In the genomic region with DNA sequence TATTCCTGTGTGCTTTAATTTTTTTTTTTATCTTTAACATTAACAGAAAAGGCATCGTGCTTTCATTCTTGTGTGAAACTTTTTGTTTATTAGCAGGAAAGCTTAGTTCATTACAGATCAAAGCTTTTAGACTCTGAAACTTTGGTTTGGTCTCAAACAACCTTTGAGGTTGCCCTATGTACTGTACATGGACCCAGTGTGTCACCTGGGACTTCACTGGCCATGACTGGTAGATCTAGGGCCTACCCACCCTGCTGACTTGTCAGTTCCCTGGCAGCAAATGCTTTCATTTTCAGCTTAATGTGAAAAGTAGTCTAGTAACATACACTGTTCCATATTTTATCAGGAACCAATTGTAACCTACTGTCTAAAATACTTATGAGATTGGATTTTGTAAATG, we compare ENCODE assay signal across 28 mouse cellular contexts.
"Had no signal": no experiment of that assay in that cellular context is flagged by ENCODE, and none has a peak within 500 bp of the region (broad histone marks: within the 10 kb centered on the region; RNA-seq: fewer than 3 reads in every experiment).

No protein-coding gene starts in this region.

- DNase-seq: cerebellum, adult 2 months; cerebellum, adult 8-10 months; cerebellum, adult 9-10 months; cerebellum, adult 9-11 months; cerebellum, postnatal 10 days; cerebellum, postnatal 14 days; cerebellum, postnatal 25 days; cerebellum, postnatal 36 days; embryo, embryonic 11 days; forebrain, postnatal 0 days; gastrocnemius, adult 2 months; gastrocnemius, postnatal 10 days; gastrocnemius, postnatal 14 days; gastrocnemius, postnatal 25 days; gastrocnemius, postnatal 36 days; heart, adult 11 months; heart, adult 18-20 months had no signal

- H3K36me3 ChIP-seq: embryonic facial prominence, embryonic 15.5 days; forebrain, embryonic 12.5 days; forebrain, embryonic 15.5 days had no signal

- H3K27me3 ChIP-seq: embryonic facial prominence, embryonic 12.5 days; embryonic facial prominence, embryonic 13.5 days; embryonic facial prominence, embryonic 15.5 days; forebrain, embryonic 12.5 days; forebrain, embryonic 13.5 days; forebrain, embryonic 15.5 days had no signal

- H3K9me3 ChIP-seq: embryonic facial prominence, embryonic 10.5 days; embryonic facial prominence, embryonic 12.5 days; embryonic facial prominence, embryonic 13.5 days; embryonic facial prominence, embryonic 15.5 days; forebrain, embryonic 10.5 days; forebrain, embryonic 12.5 days; forebrain, embryonic 13.5 days; forebrain, embryonic 15.5 days had no signal

- H3K9ac ChIP-seq: embryonic facial prominence, embryonic 12.5 days; embryonic facial prominence, embryonic 13.5 days; embryonic facial prominence, embryonic 15.5 days; forebrain, embryonic 12.5 days; forebrain, embryonic 13.5 days; forebrain, embryonic 15.5 days; forebrain, postnatal 0 days had no signal

- H3K4me1 ChIP-seq: embryonic facial prominence, embryonic 10.5 days; embryonic facial prominence, embryonic 12.5 days; embryonic facial prominence, embryonic 13.5 days; embryonic facial prominence, embryonic 15.5 days; forebrain, embryonic 10.5 days; forebrain, embryonic 12.5 days; forebrain, embryonic 13.5 days; forebrain, embryonic 15.5 days had no signal

- ATAC-seq: forebrain, embryonic 13.5 days; forebrain, embryonic 14.5 days; forebrain, embryonic 15.5 days; forebrain, embryonic 16.5 days; forebrain, postnatal 0 days had no signal

- H3K4me3 ChIP-seq: embryonic facial prominence, embryonic 10.5 days; embryonic facial prominence, embryonic 12.5 days; embryonic facial prominence, embryonic 13.5 days; embryonic facial prominence, embryonic 15.5 days; erythroblast, embryonic 14.5 days; forebrain, embryonic 10.5 days; forebrain, embryonic 12.5 days; forebrain, embryonic 13.5 days; forebrain, embryonic 15.5 days; gastrocnemius, adult 2 months had no signal

- H3K27ac ChIP-seq: embryonic facial prominence, embryonic 10.5 days; embryonic facial prominence, embryonic 12.5 days; embryonic facial prominence, embryonic 13.5 days; embryonic facial prominence, embryonic 15.5 days; forebrain, embryonic 10.5 days; forebrain, embryonic 12.5 days; forebrain, embryonic 13.5 days; forebrain, embryonic 15.5 days; gastrocnemius, adult 2 months had no signal

- H3K4me2 ChIP-seq: embryonic facial prominence, embryonic 12.5 days; embryonic facial prominence, embryonic 13.5 days; embryonic facial prominence, embryonic 15.5 days; forebrain, embryonic 12.5 days; forebrain, embryonic 13.5 days; forebrain, embryonic 15.5 days had no signal
